Mouse (Mus musculus) kidney, adult 18-20 months (tissue): ENCODE results near the gene Tmem33.
A peak's percentile ranks its signal among the peaks of the same experiment; 100 is the strongest.

Experiments
- DNase-seq: peaks from one replicate; pipeline ENCODE4 v3.0.0; 2021

Tmem33 gene

GRCm38 (mm10) chr5:67258473-67258872 lies 1.9 kb upstream of the Tmem33 start:
- DNase-seq, result no peak

- DNase-seq, result no peak
Measured at GRCm38 (mm10) chr5:67260159-67260530, 220 bp upstream of the Tmem33 start.

DNA sequence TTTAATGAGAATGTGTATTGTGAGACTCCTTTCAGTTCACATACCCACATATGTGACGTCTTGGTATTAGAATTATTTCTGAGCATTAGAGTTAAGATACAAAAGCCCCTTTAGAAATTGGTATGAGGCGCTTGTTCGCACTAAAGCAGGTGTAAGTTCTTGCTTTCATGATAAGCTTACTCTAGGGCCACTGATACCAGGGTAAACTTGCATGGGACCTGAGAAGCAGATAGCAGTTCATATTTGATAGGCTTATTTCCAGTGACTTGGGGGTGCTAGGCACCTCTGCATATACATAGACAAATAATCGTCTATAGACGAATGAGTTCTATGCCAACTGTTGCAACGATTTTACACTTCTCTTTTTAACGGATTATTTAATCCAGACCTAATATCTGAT lies 2.6 kb downstream of the Tmem33 start:
- no peak for DNase-seq

DNA sequence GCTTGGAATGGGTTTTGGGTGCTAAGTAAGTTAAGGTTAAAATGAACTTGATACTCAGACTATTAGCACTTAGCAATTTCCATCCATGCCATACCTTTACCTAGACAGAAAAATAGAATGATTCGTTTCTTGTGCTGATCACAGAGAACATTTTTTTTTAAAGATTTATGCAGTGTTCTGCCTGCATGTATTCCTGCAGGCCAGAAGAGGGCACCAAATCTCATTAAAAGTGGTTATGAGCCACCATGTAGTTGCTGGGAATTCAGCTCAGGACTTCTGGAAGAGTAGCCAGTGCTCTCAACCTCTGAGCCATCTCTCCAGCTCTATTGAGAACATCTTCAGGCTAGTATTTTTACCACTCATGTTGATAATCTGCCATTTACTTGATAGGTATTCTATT lies 5.7 kb downstream of the Tmem33 start:
- no peak for DNase-seq

- no peak for DNase-seq
Measured at GRCm38 (mm10) chr5:67269309-67269708, 8.9 kb downstream of the Tmem33 start.

DNA sequence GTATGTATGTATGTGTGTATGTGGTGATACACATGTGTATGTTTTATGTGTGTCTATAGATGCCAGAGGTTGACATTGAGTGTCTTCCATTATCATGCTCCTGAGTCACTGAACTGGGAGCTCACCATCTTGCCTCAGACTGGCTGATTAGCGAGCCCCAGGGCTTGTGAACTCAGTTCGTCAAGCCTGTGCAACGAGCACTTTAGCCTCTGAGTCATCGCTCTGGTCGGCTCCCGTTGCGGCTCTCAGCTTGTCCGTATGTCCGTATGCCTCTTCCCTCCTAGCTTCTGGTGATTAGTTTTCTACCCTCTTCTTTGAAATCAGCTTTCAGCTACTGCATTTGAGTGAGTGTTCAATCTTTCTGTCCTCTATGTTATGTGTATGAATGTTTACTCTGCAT lies 19.0 kb downstream of the Tmem33 start:
- no peak for DNase-seq

DNA sequence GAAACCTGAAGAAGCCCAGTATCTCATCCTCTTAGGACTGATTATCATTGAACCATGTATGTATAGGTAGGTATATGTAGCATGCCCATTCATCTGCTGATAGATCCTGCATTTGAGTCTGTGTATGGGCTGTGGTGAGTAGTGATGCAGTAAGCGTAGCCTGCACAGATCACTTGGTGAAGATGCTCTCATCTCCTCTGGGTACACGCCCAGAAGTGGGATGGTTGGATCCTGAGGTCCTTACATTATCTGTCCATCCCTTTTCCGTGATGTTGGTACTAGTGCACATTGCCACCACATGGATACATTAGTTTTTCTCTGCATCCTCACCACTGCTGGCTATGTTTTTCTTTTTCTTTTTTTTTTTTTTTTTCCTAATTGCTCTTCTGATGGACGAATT lies 19.5 kb downstream of the Tmem33 start:
- DNase-seq, result no peak

GRCm38 (mm10) chr5:67280400-67280799 lies 20.0 kb downstream of the Tmem33 start:
- DNase-seq, result no peak

DNA sequence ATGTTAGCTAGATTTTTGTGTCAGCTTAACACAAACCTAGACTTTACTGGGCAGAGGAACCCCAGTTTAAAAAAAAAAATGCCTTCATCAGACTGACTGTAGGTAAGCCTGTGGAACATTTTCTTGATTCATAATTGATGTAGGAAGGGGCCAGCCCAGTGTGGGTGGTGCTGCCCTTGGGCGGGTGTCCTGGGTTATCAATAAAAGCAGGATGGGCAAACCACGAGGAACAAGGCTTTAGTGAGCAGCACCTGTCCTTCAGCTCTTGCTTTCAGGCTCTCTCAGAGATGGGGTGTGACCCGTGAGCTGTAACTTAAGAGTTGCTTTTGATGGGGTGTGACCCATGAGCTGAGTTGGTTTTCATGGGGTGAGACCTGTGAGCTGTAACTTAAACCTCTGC lies 34.7 kb downstream of the Tmem33 start:
- DNase-seq, result no peak

DNA sequence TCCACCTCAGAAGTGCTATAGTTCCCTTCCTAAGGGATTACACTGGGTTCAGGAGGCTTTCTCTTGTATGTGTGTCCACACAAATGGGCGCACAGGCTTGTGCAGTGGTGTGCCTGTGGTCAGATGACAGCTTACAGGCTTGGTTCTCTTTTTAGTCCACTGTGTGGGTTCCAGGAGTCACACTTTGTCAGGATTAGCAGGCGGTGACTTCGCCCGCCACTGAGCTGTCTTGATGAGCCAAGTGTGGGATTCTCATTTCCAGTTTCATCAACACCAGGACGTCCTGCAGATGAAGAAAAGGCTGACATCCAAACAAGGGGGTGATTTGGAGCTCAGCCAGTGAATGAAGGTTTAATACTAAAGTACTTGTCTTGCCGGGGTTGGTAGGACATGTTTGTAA lies 35.3 kb downstream of the Tmem33 start:
- no peak for DNase-seq

- DNase-seq, result no peak
Measured at GRCm38 (mm10) chr5:67296171-67296570, 35.8 kb downstream of the Tmem33 start.

DNA sequence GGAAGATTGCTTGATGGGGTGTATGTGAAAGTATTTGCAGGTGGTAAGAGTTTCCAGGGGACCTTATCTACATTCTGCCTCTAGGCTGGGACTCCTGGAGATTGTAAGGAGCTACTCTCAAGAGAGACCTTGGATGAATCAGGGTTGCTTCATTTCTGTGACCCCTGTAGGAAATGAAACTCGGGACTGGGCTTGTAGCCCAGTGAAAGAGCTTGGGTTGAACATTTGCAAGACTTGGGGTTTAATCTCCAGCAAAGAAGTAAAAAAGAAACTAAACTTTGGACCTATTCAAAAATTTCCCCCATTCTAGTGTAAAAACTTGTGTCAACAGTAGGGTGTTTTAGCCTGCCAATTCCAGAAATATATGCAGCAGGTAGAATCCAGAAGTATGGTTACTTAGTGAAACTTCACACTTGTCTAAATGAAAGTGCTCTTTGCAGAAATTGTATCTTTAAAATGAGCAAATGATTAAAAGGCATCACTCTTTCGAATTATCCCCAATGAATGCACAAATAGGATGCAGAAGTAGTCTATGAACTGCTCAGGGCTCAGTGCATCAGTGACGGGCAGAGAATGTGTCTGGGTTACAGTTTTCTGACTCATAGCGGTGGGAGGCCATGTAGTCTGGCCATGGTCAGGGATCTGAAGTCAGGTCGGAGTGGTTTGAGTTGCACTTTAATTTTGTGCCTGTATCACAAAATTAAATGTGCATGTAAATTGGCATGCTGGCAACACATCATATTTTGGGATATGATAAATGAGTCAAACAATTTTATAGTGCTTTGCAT lies 36.9 kb downstream of the Tmem33 start:
- DNase-seq, result peak; percentile 65

GRCm38 (mm10) chr5:67299847-67300412 lies 39.6 kb downstream of the Tmem33 start:
- no peak for DNase-seq

DNA sequence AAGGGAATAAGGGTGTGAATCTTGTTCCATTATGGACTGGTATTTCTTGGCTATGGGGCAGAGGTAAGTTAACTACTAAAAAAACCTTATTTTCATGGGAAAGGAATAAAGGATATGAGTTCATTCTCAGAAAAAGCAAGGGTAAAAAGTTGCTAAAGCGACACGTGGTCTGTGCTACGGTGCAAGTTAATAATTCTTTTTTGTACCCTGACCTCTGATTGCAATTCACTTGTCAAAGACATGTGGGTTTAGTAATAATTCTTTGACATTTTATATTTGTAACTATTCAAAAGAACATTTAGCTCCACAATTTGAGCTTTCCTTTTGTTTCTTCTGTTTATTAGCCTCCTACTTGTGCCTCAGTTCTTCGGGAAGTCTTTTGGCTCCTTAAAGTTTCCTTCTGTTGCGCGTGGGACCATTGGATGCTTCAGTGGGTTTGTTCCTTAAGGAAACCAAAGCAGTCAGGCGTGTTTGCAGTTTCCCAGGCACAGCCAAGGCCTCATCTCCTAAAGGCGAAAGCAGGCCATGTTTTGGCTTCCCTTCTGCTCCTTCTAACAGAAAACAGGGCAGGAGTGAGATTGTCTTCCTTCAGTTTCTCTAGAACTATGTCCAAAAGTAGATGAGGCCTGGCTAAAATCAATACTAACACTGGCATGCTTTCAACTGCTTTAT lies 40.7 kb downstream of the Tmem33 start:
- peak; percentile 49 for DNase-seq

DNA sequence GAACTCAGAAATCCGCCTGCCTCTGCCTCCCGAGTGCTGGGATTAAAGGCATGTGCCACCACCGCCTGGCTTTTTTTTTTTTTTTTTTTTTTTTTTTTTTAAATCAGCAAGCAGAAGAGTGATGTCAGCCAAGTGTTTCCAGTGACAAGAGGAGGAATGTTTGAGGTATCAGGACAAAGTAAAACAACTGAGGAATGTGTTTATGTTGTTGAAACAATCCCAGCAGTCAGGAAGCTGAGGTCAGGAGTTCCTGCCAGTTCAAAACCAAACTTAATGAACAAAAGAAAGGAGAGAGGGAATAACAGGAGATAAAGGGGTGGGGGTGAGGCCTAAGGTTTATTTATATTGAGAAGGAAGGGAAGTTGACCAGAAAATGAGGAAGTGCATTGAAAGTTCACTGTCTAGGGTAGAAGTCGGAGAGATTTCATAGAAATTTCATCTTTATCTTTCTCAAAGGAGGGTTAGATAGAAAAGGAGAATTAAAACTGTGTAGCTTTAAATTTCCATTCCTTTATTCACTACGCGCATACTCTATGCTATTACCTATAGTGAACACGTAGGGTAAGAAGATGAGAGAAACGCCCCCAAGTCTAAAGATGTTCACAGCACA lies 41.5 kb downstream of the Tmem33 start:
- no peak for DNase-seq

GRCm38 (mm10) chr5:67303816-67304215 lies 43.5 kb downstream of the Tmem33 start:
- no peak for DNase-seq

DNA sequence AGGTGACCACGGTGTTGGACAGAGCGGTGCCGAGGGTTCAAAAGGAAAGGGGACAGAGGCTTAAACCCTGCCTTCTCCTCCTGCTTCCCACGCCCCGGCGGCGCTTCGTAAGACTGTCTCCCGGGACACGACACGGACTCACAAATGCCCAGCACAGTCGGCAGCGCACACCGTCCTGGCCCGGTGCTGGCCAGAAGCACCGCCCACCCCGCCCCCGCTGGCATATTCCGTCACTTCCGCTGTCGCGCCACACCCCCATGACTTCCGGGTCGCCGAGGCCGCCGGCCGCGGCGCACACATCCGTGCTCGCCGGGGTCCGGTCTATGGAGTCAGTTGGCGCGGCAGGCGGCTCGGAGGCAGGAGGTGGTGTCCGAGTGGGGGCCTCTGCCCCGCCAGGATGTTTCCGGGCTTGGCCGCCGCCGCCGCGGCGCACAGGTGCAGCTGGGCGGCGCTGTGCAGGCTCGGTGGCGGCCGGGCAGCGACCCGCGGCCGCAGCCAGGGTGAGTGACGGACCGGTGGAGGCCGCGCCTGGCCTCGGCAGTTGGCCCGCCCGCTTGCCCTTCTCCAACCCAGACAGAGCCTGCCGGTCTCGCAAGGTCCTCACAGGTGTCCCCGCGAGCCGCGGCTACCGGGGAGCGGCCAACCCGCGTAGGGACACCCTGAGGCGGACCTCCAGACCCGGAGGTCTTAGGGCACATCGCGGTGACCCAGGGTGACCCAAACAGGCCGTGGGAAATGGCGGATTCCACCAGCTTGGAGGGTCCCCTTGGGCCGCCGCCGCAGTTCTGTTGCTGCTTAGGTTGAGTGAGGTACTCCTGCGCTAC lies 46.5 kb downstream of the Tmem33 start, which contains the start of gene Slc30a9:
TSS of gene Slc30a9 (plus strand) at position 258 of the 824 bp plus-strand sequence.
- peak; percentile 95 for DNase-seq

- no peak for DNase-seq
Measured at GRCm38 (mm10) chr5:67307659-67308222, 47.4 kb downstream of the Tmem33 start.

DNA sequence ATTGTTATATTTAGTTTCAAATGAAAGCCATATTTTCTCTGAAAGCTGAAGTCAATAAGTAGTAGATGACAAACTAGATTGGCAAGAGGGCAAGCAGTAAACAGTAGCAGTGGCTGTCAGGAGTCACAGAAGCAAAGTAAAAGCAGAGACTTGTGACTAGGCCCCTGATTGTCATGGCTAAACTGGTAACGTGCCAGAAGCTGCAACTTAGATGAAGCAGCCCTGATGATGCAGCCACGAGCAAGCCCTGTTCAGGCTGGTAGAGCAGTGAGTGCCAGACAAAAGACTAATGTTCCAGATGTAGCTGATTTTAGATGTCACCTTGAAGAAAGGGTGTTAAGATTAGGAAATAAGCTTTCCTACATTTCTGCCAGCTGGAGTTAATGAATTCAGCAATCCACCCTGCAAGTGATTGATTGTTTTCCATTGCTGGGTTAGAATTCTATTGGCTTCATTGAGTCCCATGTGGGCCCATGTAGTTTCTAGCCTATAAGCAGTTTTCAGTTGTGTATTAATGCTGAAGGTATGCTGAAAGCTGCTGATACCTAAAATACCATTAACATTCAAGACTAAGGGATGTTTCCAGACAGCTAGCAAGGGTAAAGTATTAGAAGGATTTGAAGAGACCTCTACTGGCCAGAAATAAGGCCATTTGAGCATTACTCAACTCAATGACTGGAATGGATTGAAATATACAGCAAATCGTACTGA lies 51.6 kb downstream of the Tmem33 start:
- no peak for DNase-seq

- no peak for DNase-seq
Measured at GRCm38 (mm10) chr5:67312522-67312851, 52.1 kb downstream of the Tmem33 start.

GRCm38 (mm10) chr5:67321656-67322268 lies 61.4 kb downstream of the Tmem33 start:
- DNase-seq, result peak; percentile 34
